Mouse (Mus musculus): ENCODE results near the gene Rer1. TPM values are rescaled to one million over a fixed set of nuclear protein-coding genes. Genes with fewer than 3 reads are reported as not detected.

Rer1 gene
- total RNA-seq (2021), result 10 to 100 TPM; 60.6 to 63.0 TPM
- long read RNA-seq, experiment 1, transcript Rer1-203 (8 exons, 1,803 nt), result minor isoform, 5 of 92 reads
- long read RNA-seq, experiment 1, transcript Rer1-201 (7 exons, 1,596 nt), result major isoform, 69 of 92 reads
- long read RNA-seq, experiment 1, partial matches to known transcripts, result 6 of 92 reads
- long read RNA-seq, experiment 1, other reads (novel, unspliced or antisense), result 12 of 92 reads
- long read RNA-seq, experiment 2, transcript Rer1-201 (7 exons, 1,596 nt), result major isoform, 90 of 106 reads
- long read RNA-seq, experiment 2, partial matches to known transcripts, result 5 of 106 reads
- long read RNA-seq, experiment 2, other reads (novel, unspliced or antisense), result 10 of 106 reads

GRCm38 (mm10) chr4:155086108-155087024 is at the start of gene Rer1, which contains the start of gene Morn1:
Gene Rer1 (minus strand): TSS chr4:155086382.
Gene Morn1 (plus strand): TSS chr4:155086577.
- peak within 1 kb of the TSS; percentile 93 for H3K27ac ChIP-seq
- peak; percentile 100 for DNase-seq (ENCODE audit: low spot score in 2 of 2)
- no peak for TF ChIP-seq CTCF (conservative IDR thresholded peaks at IDR 0.05)
- H3K4me3 ChIP-seq, result peak within 1 kb of the TSS; percentile 96

GRCm38 (mm10) chr4:155134686-155135172 is 48.5 kb upstream of the Rer1 start:
- TF ChIP-seq CTCF (conservative IDR thresholded peaks at IDR 0.05), result no peak
- no peak overlapping the region for H3K4me3 ChIP-seq
- H3K27ac ChIP-seq, result no peak overlapping the region
- DNase-seq (ENCODE audit: low spot score in 2 of 2), result no peak

DNA sequence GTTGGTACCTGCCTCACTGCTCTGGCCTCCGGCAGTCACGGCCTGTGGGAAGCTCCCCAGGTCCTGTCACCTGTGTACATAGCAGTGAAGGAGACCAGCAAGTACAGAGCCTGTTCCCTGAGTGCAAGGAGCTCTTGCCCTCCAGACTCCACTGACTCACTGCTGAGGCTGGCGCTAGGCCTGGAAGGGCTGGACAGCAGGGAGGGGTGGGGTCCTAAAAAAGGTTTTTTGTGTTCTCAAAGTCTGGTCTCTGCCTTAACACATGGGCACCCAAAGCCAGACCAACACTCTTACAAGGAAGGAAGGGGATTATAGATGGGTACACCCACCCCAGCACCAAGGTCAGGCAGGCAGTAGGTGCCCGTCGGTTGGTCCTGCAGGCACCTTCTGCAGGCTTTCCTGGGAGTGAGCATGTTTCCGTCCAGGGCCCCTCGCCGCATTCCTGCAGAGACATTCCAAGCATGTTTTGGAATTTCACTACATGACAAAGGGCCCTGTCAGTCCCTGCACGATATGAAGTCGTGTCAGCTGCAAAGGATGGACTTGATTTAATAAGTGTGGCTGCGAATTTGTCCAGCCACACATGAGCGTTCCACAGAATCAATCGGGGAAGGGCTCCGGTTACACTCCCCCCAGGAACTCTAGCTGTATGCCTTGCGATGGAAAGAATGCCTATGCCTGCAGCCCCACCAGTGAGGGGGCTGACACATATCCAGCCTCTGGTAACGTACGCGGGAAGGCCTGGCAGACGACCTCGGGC is 47.7 kb upstream of the Rer1 start:
- Histone ChIP-seq H3K27ac (no peak overlapping the region), H3K4me3 (no peak overlapping the region)
- TF ChIP-seq CTCF (conservative IDR thresholded peaks at IDR 0.05), result no peak
- DNase-seq (ENCODE audit: low spot score in 2 of 2), result no peak

GRCm38 (mm10) chr4:155133188-155133587 is 47.0 kb upstream of the Rer1 start:
- no peak overlapping the region for H3K27ac ChIP-seq
- no peak overlapping the region for H3K4me3 ChIP-seq
- TF ChIP-seq CTCF (conservative IDR thresholded peaks at IDR 0.05), result no peak
- no peak for DNase-seq (ENCODE audit: low spot score in 2 of 2)

DNA sequence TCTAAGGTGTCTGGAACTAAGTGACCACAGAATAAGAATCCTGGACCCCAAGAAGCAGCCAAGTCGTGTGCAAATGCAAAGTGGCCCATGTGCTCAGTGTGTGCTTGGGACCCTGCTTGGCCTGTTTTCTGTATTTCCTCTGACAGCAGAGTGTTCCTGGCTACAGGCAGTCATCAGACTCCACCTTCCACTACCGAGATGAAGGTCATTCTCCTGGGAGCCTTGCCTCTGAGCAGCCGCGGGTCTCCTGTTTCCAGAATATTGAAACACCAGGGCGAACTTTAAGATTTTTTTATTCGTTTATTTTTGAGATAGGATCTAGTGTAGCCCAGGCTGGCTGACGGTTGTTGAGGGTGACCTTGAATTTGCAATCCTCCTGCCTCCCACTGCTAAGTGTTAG is 44.4 kb upstream of the Rer1 start:
- no peak for TF ChIP-seq CTCF (conservative IDR thresholded peaks at IDR 0.05)
- Histone ChIP-seq H3K27ac (peak overlapping the region; percentile 88), H3K4me3 (no peak overlapping the region)
- DNase-seq (ENCODE audit: low spot score in 2 of 2), result no peak

DNA sequence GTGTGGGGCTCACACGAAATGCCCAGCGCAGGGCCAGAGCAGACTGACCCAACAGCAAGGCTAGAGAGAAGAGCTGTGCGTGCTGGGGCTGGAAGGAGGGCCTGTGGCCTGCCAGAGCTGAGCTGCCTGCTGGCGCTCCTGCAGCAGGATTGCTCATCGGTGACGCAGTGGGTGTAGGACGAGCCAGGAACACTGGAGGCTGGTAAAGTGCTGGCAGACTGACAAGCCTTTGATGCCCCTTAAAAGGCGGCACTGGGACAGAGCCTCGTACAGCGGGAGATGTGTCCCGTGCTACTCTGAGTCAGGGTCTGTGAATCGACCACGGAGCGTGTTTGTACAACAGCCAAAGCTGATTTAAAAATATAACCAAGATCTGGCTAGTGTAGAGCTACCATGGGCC is 43.8 kb upstream of the Rer1 start:
- no peak for TF ChIP-seq CTCF (conservative IDR thresholded peaks at IDR 0.05)
- H3K27ac ChIP-seq, result peak overlapping the region; percentile 88
- peak; percentile 87 to 91 for DNase-seq (ENCODE audit: low spot score in 2 of 2)
- 0 out of 2 replicates have a peak overlapping the region, but pooled peaks have one; percentile 4 for H3K4me3 ChIP-seq

DNA sequence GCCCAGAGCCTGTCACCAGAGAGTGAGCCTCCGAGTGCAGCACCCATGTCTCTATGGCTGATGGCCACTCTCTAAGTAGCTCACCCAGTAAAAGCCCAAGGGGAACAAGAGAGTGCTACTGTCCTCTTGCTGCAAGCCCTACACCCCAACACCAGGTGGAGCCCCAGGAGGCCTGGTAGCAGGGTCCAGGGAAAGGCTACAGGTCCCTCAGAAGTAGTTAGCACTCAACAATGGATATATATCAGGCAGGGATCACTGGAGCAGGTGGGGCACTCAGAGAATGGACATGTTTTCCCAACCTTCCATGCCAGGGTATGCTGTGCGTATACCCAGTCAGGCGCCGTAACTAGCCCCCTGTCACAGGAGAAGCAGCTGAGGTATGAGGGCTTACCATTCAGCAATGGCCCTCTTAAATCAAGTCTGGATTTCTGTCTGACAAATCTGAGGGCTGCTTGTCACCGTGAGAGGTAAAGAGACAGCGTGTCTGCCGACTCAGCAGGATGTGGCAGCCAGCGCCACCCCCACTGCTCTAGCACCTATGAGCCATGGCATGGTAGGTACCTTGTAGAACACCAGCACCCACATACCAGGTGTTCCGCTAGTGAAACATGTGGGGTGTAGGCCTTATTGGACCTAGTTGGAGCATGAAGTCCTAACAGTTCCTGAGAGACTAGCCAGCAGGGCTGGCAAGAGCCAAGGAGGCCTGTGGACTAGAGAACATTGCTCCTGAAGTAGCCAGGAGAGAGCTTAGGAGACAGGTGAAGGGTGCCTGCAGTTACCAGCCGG is 43.1 kb upstream of the Rer1 start:
- H3K4me3 ChIP-seq, result no peak overlapping the region
- TF ChIP-seq CTCF (conservative IDR thresholded peaks at IDR 0.05), result peak; percentile 74
- peak in 1 of 2 experiments; percentile 43 for DNase-seq (ENCODE audit: low spot score in 2 of 2)
- H3K27ac ChIP-seq, result peak overlapping the region; percentile 88

- no peak for DNase-seq (ENCODE audit: low spot score in 2 of 2)
- TF ChIP-seq CTCF (conservative IDR thresholded peaks at IDR 0.05), result no peak
Observed at GRCm38 (mm10) chr4:155128411-155128810, 42.2 kb upstream of the Rer1 start.

DNA sequence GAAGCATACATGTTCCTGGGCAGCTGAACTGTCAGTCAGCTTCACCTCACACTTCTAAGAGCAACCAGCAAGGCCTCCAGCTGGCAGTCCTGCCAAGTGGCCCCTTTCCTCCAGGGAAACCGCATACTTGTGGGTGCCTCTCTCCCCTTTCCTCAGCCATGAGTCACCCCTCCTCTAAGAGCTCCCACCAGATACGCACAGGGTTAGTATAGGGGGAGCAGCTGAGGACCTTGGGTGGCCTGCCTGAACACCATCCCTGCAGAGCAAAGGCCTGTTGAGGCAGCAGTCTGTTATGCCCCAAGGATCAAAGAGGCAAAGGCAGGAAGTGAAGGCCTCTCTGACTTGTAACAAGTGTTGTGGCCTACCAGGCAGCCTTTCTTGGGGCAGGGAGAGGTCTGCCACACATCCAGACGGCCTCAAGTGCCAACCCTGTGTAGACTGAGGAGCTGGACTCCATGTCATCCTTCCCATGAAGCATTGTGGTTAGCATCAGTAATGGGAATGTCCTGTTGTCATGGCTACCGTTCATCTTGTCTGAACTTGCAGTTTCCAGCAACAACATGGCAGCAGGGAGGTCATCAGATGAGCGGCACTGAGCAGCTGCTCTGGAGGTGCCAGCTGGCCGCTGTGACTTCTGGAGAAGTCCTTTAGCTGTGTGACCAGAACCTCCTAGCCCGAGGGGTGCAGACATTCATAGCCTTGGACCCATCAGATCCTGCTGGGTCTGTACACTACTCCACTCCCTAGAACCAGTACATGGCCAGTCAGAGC is 40.6 kb upstream of the Rer1 start:
- TF ChIP-seq CTCF (conservative IDR thresholded peaks at IDR 0.05), result no peak
- H3K4me3 ChIP-seq, result no peak overlapping the region
- no peak overlapping the region for H3K27ac ChIP-seq
- DNase-seq (ENCODE audit: low spot score in 2 of 2), result no peak

More at GRCm38 (mm10) chr4:155128411-155128810, 42.2 kb upstream of the Rer1 start:
- peak overlapping the region; percentile 88; the same call in 1 of the 2 replicates for H3K27ac ChIP-seq
- H3K4me3 ChIP-seq, result no peak overlapping the region

- Histone ChIP-seq H3K27ac (no peak overlapping the region), H3K4me3 (no peak overlapping the region)
- no peak for DNase-seq (ENCODE audit: low spot score in 2 of 2)
- no peak for TF ChIP-seq CTCF (conservative IDR thresholded peaks at IDR 0.05)
Observed at GRCm38 (mm10) chr4:155126194-155126593, 40.0 kb upstream of the Rer1 start.

GRCm38 (mm10) chr4:155125310-155125709 is 39.1 kb upstream of the Rer1 start:
- Histone ChIP-seq H3K4me3 (no peak overlapping the region), H3K27ac (no peak overlapping the region)
- no peak for TF ChIP-seq CTCF (conservative IDR thresholded peaks at IDR 0.05)
- DNase-seq (ENCODE audit: low spot score in 2 of 2), result no peak
